Mouse (Mus musculus): ENCODE measurements around the gene Zbtb16. TPM values are rescaled to one million over a fixed set of nuclear protein-coding genes. Genes with fewer than 3 reads are reported as not detected.

Gene Zbtb16
- total and polyA plus RNA-seq, 3 experiments: 15.7 to 150 (median 149) TPM

GRCm38 (mm10) chr9:48771504-48771903, 64.5 kb downstream of the Zbtb16 start:
- H3K36me3 ChIP-seq (ENCODE audit: control insufficient read depth, insufficient read depth, low read length): peaks cover 19% of the 10 kb centered on the region
- H3K4me3 ChIP-seq: no peak overlapping the region
- H3K27ac ChIP-seq: no peak overlapping the region
- H3K27me3 ChIP-seq (ENCODE audit: control insufficient read depth, insufficient read depth, low read length): no peaks in the 10 kb centered on the region
- peaks cover 14% of the 10 kb centered on the region for H3K4me1 ChIP-seq (ENCODE audit: control insufficient read depth, insufficient read depth, low read length)
- DNase-seq: no peak
- TF ChIP-seq EP300 (IDR thresholded peaks at IDR 0.05; ENCODE audit: insufficient read depth, low read depth, low read length) (no peak), POLR2A (IDR thresholded peaks at IDR 0.05; ENCODE audit: insufficient read depth, low read depth, low read length) (no peak), CTCF (IDR thresholded peaks at IDR 0.05) (no peak)
- no peak overlapping the region for H3K9ac ChIP-seq (ENCODE audit: low read depth, low read length)
- WGBS: 87% methylated on average over 6 of the region's 6 CpGs
- intact Hi-C loops (cut with DNase I): no loop called here
- peaks cover 7% of the 10 kb centered on the region for H3K79me2 ChIP-seq (replicated peaks; ENCODE audit: control insufficient read depth, insufficient read depth, low read length)

- peaks cover 17% of the 10 kb centered on the region for H3K4me1 ChIP-seq (ENCODE audit: control insufficient read depth, insufficient read depth, low read length)
- peaks cover 6% of the 10 kb centered on the region for H3K79me2 ChIP-seq (replicated peaks; ENCODE audit: control insufficient read depth, insufficient read depth, low read length)
- intact Hi-C loops (cut with DNase I): no loop called here
- no peak overlapping the region for H3K27ac ChIP-seq
- TF ChIP-seq CTCF (IDR thresholded peaks at IDR 0.05) (no peak), EP300 (IDR thresholded peaks at IDR 0.05; ENCODE audit: insufficient read depth, low read depth, low read length) (no peak), POLR2A (IDR thresholded peaks at IDR 0.05; ENCODE audit: insufficient read depth, low read depth, low read length) (no peak)
- H3K36me3 ChIP-seq (ENCODE audit: control insufficient read depth, insufficient read depth, low read length): peaks cover 12% of the 10 kb centered on the region
- no peak overlapping the region for H3K4me3 ChIP-seq
- WGBS: 92% methylated on average over 4 of the region's 4 CpGs
- H3K27me3 ChIP-seq (ENCODE audit: control insufficient read depth, insufficient read depth, low read length): no peaks in the 10 kb centered on the region
- DNase-seq: no peak
- H3K9ac ChIP-seq (ENCODE audit: low read depth, low read length): no peak overlapping the region
Observed at GRCm38 (mm10) chr9:48768965-48769364, 67.1 kb downstream of the Zbtb16 start.

- Histone ChIP-seq H3K4me3 (no peak overlapping the region), H3K4me1 (ENCODE audit: control insufficient read depth, insufficient read depth, low read length) (peaks cover 26% of the 10 kb centered on the region), H3K27ac (no peak overlapping the region), H3K79me2 (replicated peaks; ENCODE audit: control insufficient read depth, insufficient read depth, low read length) (peaks cover 6% of the 10 kb centered on the region), H3K27me3 (ENCODE audit: control insufficient read depth, insufficient read depth, low read length) (no peaks in the 10 kb centered on the region), H3K36me3 (ENCODE audit: control insufficient read depth, insufficient read depth, low read length) (peaks cover 13% of the 10 kb centered on the region), H3K9ac (ENCODE audit: low read depth, low read length) (no peak overlapping the region)
- 89% methylated on average over 20 of the region's 20 CpGs for WGBS
- intact Hi-C loops (cut with DNase I): no loop called here
- DNase-seq: no peak
- TF ChIP-seq EP300 (IDR thresholded peaks at IDR 0.05; ENCODE audit: insufficient read depth, low read depth, low read length) (no peak), POLR2A (IDR thresholded peaks at IDR 0.05; ENCODE audit: insufficient read depth, low read depth, low read length) (no peak), CTCF (IDR thresholded peaks at IDR 0.05) (no peak)
Observed at GRCm38 (mm10) chr9:48767666-48768432, 68.2 kb downstream of the Zbtb16 start.

GRCm38 (mm10) chr9:48765927-48766326, 70.1 kb downstream of the Zbtb16 start:
- no peak for DNase-seq
- peaks cover 3% of the 10 kb centered on the region for H3K79me2 ChIP-seq (replicated peaks; ENCODE audit: control insufficient read depth, insufficient read depth, low read length)
- H3K4me1 ChIP-seq (ENCODE audit: control insufficient read depth, insufficient read depth, low read length): peaks cover 34% of the 10 kb centered on the region
- H3K9ac ChIP-seq (ENCODE audit: low read depth, low read length): no peak overlapping the region
- intact Hi-C loops (cut with DNase I): no loop called here
- TF ChIP-seq EP300 (IDR thresholded peaks at IDR 0.05; ENCODE audit: insufficient read depth, low read depth, low read length): no peak
- no peak for TF ChIP-seq CTCF (IDR thresholded peaks at IDR 0.05)
- TF ChIP-seq POLR2A (IDR thresholded peaks at IDR 0.05; ENCODE audit: insufficient read depth, low read depth, low read length): no peak
- H3K36me3 ChIP-seq (ENCODE audit: control insufficient read depth, insufficient read depth, low read length): peaks cover 19% of the 10 kb centered on the region
- H3K27ac ChIP-seq: no peak overlapping the region
- no peaks in the 10 kb centered on the region for H3K27me3 ChIP-seq (ENCODE audit: control insufficient read depth, insufficient read depth, low read length)
- no peak overlapping the region for H3K4me3 ChIP-seq

- 87% methylated on average over 5 of the region's 5 CpGs for WGBS
- no peak for DNase-seq
- Histone ChIP-seq H3K4me1 (ENCODE audit: control insufficient read depth, insufficient read depth, low read length) (peaks cover 43% of the 10 kb centered on the region), H3K36me3 (ENCODE audit: control insufficient read depth, insufficient read depth, low read length) (peaks cover 24% of the 10 kb centered on the region), H3K27ac (no peak overlapping the region), H3K27me3 (ENCODE audit: control insufficient read depth, insufficient read depth, low read length) (no peaks in the 10 kb centered on the region), H3K9ac (ENCODE audit: low read depth, low read length) (no peak overlapping the region), H3K79me2 (replicated peaks; ENCODE audit: control insufficient read depth, insufficient read depth, low read length) (peaks cover 3% of the 10 kb centered on the region), H3K4me3 (no peak overlapping the region)
- intact Hi-C loops (cut with DNase I): loop anchor here (5.0 kb wide), 1 partner anchor 53 kb away; no protein-coding TSS in a partner anchor
- no peak for TF ChIP-seq POLR2A (IDR thresholded peaks at IDR 0.05; ENCODE audit: insufficient read depth, low read depth, low read length)
- TF ChIP-seq EP300 (IDR thresholded peaks at IDR 0.05; ENCODE audit: insufficient read depth, low read depth, low read length): no peak
- no peak for TF ChIP-seq CTCF (IDR thresholded peaks at IDR 0.05)
Observed at GRCm38 (mm10) chr9:48764311-48764710, 71.7 kb downstream of the Zbtb16 start.
